Mouse (Mus musculus) gastrocnemius, postnatal 14 days (tissue): ENCODE data around the gene Mid1ip1. TPM values are rescaled to one million over a fixed set of nuclear protein-coding genes. Genes with fewer than 3 reads are reported as not detected.

ENCODE experiments used
- DNase-seq: peaks from one replicate; pipeline ENCODE4 v3.0.0; 2021; ENCODE audit warnings: mixed read lengths
- intact Hi-C: fragments of 180-260 bp; cut with DNase I; formaldehyde crosslinking; loops from one replicate; pipeline ENCODE4 v1.15.1; 2025; ENCODE audit warnings: low total_unique reads
- long read RNA-seq, 2 experiments: library from polyadenylated mRNA; stranded (forward); transcript quantifications; one replicate each; pipeline ENCODE4 v2.0.0; 2021
- total RNA-seq, 2 experiments: library from RNA; stranded (reverse); gene quantifications; 2 replicates each; pipeline ENCODE4 v1.2.3; 2021

Mid1ip1 gene
- total RNA-seq, result 1 to 10 TPM; 8.1 to 9.3 TPM
- long read RNA-seq, experiment 1, transcript Mid1ip1-201 (2 exons, 2,019 nt), result major isoform, 6 of 9 reads
- long read RNA-seq, experiment 1, partial matches to known transcripts, result 1 of 9 reads
- long read RNA-seq, experiment 1, other reads (novel, unspliced or antisense), result 0 of 9 reads
- long read RNA-seq, experiment 2, transcript Mid1ip1-201 (2 exons, 2,019 nt), result major isoform, 12 of 18 reads
- long read RNA-seq, experiment 2, partial matches to known transcripts, result 0 of 18 reads
- long read RNA-seq, experiment 2, other reads (novel, unspliced or antisense), result 3 of 18 reads

DNA sequence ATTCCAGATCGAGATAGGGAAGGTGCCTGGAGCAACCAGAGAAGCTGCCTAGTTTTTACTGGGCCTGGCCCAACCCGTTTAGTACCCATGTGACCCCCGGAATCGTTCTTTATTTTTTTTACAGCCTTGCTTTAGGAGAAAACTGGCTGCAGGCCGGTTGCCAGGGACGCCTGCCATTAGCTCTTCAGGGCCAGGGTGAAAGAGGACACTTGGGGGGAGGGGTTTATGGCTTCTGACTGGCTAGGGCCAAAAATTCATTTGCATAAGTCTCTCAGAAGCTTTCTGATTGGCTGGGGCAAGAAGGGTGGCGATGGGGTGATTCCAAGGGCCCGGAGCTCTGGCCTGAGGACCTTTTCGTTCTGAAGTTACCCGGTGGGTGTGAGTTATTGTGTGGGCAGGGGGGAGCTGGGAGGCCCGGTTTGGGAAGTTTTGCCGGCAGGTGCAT, at the start of gene Mid1ip1:
Gene Mid1ip1 (plus strand): TSS at position 318 of the 445 bp plus-strand sequence.
- intact Hi-C loops, result no loop called here
- peak; percentile 77 for DNase-seq

DNA sequence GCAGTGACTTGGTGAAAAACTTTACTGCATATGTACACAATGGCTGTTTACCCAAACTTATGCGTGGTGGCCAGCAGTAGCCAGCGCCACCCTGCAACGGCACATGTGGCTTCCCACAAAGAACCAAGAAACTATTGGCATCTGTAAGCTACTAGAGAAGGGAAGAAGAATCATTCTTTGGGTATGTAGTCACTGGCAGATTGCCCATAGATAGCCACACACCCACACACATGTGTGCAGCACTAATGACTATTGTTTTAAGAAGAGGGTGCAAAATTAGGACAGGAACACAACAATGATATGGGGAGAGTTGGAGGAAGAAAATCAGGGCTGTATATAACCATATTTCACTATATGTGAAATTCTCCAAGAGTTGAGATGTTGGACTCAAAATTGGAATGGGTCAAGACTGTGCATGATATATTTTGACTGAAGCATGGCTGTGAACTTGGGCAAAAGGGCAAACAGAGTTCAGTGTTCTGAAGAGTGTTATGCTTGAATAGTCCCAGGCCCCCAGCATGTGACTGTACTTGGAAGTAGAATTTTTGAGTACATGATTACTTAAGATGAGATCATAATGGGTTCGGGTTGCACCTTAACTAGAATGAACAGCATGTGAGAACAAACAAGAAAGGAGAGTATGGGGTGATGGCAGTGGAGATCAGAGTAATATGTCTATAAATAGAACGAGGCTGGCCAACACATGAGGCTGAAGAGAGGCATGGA, 20.2 kb upstream of the Mid1ip1 start:
- intact Hi-C loops, result no loop called here
- DNase-seq, result no peak

DNA sequence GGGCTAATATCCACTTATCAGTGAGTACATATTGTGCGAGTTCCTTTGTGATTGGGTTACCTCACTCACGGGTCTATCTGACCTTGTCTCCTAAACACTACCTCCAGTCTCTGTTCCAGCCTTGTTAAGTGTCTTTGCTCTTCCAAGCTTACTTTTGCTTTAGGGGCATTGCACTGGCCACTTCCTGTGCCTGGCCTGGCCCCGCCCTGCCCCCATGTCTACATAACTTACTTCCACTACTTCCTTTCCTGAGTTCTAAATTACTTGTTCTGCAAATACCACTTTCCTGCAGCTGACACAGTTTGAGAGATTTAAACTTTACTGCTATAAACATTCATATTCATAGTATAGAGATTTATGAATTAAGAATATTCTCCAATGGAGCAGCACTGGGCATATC, 8.1 kb upstream of the Mid1ip1 start:
- intact Hi-C loops, result no loop called here
- DNase-seq, result no peak

DNA sequence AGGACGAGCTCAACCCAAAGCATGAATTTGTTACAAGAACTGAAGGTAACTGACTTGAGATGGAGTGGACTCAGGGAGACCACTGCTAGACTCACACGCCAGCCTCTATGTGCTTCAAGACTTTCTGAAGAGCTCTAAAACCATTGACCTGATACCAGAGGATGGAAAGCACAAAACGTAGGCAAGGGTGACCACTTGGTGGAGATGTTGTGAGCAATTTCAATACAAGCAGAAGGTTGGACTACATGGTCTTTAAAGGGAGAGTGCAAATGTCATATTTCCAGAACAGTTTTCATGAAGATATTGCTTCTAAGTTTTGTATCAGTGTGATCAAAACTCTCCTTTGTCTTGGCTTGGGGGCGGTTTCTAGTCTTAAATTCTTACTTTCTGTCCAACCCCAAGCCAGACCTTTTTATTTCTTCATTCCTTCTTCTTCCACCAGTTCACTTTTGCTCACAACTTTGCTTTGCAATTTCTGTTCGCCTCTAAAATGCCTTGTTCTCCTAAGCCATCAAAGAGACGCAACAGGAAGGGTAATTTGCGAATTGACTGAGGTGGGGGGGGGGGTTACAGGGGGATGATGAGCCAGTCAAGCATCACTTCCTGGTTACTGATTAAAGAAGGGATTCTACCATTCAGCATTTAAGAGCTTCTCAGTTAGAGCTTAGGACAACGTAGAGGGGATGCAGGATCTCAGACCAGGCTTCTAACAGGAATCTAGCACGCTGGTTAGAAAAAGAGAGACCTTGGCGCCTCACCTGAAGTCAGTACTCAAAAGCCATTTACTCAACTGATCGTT, 775 bp upstream of the Mid1ip1 start:
- intact Hi-C loops, result no loop called here
- DNase-seq, result no peak

DNA sequence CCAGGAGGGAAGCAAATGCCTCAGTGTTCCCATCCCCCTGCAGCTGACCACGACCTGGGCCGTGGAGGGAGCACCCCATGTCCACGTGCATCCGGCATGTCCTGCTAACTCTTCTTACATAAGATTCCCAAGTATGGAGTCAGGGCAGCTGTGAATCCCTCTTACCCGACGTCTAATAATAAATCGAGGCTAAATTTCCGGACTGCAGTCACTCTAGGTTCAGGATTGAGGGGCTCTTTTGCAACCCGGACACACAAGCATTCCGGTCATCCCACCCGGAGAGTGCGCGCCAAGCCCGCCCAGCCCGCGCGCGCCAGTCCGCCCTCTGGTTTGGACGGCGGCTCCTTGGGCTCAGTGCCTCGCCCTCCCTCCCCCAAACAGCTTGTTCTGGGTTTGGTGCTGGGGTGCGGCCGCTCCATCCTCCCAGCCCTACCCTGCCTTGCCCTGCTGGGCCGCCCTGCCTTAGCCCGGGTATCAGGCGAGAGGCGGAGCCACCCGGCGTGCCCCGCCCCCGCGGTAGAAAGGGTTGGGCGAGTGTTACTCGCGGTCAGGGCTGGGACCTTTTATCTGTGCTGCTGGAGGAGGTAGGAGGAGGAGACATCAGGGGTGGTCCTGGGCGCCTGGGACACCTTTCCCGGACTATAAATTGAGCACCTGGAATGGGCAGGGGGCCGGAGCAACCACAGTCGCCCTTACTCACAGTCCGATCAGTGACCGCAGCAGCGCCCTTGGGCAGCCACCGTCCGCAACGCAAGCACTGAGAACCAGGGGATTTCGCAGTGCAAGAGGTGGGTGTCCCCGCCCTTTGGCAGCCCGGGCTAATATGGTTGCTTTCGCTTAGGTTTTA, 2.3 kb downstream of the Mid1ip1 start:
- peak; percentile 79 for DNase-seq
- intact Hi-C loops, result no loop called here

DNA sequence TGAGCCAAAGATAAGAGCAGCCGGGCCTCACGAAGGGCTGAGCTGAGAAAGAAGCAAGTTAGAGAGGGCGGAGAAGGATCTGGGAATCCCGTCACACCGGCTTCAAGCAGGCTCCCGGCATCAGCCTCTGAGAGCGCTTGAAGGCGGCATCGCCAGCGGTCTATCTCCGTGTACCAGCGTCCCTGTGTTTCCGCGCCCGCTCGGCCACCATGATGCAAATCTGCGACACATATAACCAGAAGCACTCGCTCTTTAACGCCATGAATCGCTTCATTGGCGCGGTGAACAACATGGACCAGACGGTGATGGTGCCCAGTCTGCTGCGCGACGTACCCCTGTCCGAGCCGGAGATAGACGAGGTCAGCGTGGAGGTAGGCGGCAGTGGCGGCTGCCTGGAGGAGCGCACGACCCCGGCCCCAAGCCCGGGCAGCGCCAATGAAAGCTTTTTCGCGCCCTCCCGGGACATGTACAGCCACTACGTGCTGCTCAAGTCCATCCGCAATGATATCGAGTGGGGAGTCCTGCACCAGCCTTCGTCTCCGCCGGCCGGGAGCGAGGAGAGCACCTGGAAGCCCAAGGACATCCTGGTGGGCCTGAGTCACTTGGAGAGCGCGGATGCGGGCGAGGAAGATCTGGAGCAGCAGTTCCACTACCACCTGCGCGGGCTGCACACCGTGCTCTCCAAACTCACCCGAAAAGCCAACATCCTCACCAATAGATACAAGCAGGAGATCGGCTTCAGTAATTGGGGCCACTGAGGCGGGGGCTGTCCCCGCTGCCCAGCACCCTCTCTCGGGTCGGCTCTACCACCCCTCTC, 3.4 kb downstream of the Mid1ip1 start:
- peak; percentile 7 for DNase-seq
- intact Hi-C loops, result no loop called here

DNA sequence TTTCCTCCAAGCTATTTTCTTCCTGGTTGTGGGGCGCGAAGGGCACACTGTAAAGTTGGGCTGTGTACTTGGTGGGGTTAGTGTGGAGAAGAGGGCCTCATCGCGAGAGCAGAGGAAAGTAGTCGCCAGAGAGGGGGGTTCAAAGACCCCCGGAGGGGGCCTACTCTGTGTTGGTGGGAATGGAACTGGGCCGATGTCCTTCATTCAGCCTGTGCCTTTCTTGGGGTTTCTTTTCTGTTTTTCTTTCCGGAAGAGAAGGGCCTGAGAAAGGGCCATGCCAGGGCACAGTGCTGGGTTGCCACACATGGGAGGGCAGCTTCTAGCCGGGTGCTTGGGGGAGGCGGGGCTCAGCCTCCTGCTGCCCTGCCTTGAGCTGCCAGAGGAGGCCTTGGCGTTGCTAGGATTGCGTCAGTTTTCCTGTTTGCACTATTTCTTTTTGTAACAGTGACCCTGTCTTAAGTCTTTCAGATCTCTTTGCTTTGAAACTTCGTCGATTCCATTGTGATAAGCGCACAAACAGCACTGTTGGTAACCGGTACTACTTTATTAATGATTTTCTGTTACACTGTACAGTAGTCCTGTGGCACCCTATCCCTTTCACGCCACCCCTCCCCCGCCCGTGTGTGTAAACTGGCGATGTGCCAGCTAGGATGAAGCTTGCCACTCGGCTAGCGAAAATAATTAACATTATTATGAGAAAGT, 4.2 kb downstream of the Mid1ip1 start:
- intact Hi-C loops, result no loop called here
- peak; percentile 44 for DNase-seq

DNA sequence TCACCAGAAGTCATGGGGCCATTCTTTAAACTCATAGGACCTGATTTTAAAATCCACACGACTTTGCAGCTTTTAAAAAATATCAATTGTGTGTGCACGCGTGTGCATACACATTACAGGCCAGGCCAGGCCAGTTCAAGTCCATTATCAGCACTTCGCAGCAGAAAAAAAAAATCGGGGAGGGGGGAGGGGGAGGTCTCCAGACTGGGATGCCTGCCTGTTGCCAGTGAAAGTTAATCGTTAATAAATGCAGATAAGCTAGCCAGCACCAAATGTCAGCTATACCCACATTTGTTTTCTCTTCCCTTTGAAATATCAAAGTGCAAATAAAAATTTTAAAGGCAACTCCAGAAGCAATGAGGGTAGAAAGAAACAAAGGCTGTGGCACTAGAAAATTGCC, 5.6 kb downstream of the Mid1ip1 start:
- DNase-seq, result no peak
- intact Hi-C loops, result no loop called here

DNA sequence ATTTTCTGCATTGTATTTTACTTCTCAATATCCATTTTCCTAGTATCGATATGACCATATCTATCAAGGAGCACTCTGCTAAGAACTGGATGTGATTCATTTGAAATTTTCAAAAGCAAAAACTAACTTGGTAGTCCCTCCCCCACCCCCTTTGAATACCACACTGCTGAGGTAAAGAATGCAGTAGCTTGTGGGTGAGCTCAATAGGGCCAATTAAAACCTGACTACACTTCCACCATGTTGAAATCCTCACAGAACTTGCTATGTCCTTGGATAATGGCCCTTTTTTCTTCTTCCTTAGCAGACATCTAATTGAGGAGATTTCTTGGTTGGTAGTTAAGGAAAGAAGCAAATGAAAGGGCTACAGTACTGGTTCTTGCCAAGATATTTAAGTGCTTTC, 9.8 kb downstream of the Mid1ip1 start:
- intact Hi-C loops, result no loop called here
- DNase-seq, result no peak

DNA sequence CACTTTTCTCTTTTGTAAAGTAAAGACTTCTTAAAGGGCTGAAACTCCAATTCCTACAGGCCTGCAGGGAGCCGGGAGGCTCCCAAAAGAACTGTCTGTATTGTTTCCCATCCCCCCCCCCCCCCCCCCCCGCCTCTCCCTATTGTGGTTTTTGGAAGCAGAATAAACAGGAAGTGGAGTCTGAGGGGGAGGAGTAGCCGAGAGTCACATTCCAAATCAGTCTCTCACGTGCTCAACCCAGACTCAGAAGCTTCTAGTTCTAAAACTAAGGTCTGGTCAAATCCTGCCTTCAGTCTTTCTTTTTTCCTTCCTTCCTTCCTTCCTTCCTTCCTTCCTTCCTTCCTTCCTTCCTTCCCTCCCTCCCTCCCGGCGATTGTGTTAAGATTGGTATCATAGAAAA, 14.7 kb downstream of the Mid1ip1 start:
- no peak for DNase-seq
- intact Hi-C loops, result no loop called here

DNA sequence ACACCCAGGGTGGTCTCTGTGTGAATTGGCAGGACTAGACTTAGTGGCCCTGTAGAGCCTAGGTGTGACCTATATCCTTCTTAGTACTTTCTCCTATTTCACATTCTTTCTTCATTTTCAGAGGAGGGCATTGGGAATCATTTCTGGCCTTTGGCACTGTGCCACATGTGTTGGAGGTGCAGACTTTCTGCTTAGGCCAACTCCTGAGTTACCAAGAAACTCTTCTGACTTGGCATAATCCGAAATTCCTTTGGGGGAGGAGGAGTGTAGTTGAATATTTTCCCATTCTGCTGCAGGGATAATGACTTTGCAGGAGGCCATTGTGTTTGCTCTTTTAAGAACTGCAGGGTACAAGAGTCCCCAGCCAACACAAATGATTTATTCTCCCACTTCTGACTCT, 19.6 kb downstream of the Mid1ip1 start:
- intact Hi-C loops, result no loop called here
- no peak for DNase-seq

DNA sequence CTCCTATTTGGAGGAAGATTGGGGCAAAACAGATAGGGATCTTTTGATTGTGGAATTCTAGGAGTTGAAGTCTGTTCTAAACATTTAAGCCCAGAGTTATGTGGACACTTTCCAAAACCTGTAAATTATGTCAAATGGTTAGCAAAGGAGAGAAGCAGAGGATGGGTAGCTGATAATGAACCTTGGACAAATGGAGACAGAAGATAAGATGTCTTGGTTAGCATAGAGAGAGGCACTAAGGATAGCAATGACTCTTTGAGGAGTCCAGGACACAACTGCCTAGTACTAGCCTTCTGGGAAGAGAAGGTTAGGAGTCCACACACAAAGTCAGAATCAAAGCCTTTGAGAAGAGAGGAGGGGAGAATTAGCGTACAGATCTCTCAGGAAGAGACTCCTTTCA, 20.1 kb downstream of the Mid1ip1 start:
- intact Hi-C loops, result no loop called here
- DNase-seq, result no peak

DNA sequence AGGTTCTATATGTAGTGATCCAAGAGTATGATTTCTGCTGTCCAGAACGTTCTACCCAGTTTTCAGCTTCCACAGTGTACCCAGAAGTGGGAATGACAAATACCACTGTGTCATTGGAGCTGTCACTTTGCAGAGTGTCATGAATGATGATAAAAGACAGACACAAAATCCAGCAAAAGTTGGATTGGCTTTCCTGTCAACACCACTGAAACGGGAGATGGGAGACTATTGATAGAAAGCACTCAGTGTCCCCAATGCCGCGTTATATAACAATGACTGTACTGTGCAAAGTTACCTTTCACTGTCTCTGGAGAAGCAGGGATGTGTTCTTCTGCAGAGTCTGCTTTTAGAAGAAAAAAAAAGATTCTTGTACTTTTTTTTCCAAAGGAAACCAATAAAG, 44.1 kb downstream of the Mid1ip1 start:
- intact Hi-C loops, result no loop called here
- DNase-seq, result no peak

DNA sequence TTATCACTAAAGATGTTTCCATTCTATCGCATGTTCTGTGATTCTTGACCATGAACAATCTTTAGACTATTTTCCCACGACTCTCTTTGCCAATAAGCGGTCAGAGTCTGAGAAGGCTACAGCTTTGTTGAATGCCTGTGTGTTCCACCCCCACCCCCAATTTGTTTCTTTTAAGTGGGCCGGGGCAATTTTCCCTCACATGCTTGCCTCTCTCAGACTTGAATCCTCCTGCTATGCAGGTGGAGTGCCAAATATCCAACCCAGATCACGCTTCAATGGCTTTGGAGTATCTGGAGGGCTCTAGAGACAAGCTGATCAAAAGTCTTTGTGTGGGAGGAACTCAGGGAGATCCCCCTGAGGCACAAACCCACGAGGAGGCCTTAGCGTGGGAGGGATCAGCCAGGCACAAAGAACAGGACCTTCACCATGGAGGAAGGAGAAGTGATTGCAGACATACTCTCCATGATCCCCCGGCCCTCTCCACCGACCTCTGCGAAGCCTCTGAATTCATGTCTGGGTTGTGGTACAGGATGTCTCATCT, 48.7 kb downstream of the Mid1ip1 start:
- intact Hi-C loops, result no loop called here
- no peak for DNase-seq
